ENCODE assay signal across 24 mouse cellular contexts in genomic region chr17:75461771-75462170, GRCm38 (mm10). TPM values are rescaled to one million over a fixed set of nuclear protein-coding genes. Genes with fewer than 3 reads are reported as not detected.
A peak's percentile ranks its signal among the peaks of the same experiment; 100 is the strongest.
DNase-seq lines count a peak whose midpoint lies in the region; ATAC-seq and TF ChIP-seq lines count a peak whose summit lies in the region.
"Had no signal": no experiment of that assay in that cellular context is flagged by ENCODE, and none has a peak within 500 bp of the region (broad histone marks: within the 10 kb centered on the region; RNA-seq: fewer than 3 reads in every experiment).

No protein-coding gene starts in this region.

- H3K79me2 ChIP-seq in myocyte (ENCODE audit: control insufficient read depth, insufficient read depth), result no peaks in the 10 kb centered on the region

- H3K27me3 ChIP-seq in kidney, embryonic 14.5 days (ENCODE audit: control insufficient read depth, insufficient read depth, low read length), result no peaks in the 10 kb centered on the region
- no peaks in the 10 kb centered on the region for H3K27me3 ChIP-seq in lung, postnatal 0 days (replicated peaks; ENCODE audit: insufficient read depth, low read length)
- no peaks in the 10 kb centered on the region for H3K27me3 ChIP-seq in myocyte (ENCODE audit: control insufficient read depth, insufficient read depth, insufficient read length)
- H3K27me3 ChIP-seq: heart, embryonic 12.5 days had no signal

- WGBS in kidney, embryonic 14.5 days, result 95% methylated on average over 1 of the region's 1 CpGs
- 89% methylated on average over 1 of the region's 1 CpGs for whole genome bisulfite sequencing in lung, postnatal 0 days

- 0 out of 2 replicates have a peak, but pooled peaks have one; percentile 47 for ATAC-seq in kidney, embryonic 14.5 days (ENCODE audit: low FRiP score, low TSS enrichment)
- ATAC-seq in lung, postnatal 0 days, result no peak
- ATAC-seq in common myeloid progenitor, adult 5-6 weeks (replicated peaks; ENCODE audit: low read depth, poor library complexity, severe bottlenecking), result peak; percentile 76
- ATAC-seq: activated CD4-positive, CD25-positive, alpha-beta regulatory T cell, adult 4 months; forebrain, embryonic 16.5 days had no signal

- H3ac ChIP-seq in myocyte (ENCODE audit: control insufficient read depth, insufficient read length), result no peak overlapping the region

- H3K27ac ChIP-seq in kidney, embryonic 14.5 days (ENCODE audit: low read depth, low read length), result no peak overlapping the region
- no peak overlapping the region for H3K27ac ChIP-seq in lung, postnatal 0 days (ENCODE audit: low read length)
- H3K27ac ChIP-seq: forebrain, embryonic 10.5 days; hindbrain, embryonic 13.5 days; layer of hippocampus, adult 2 months; limb, embryonic 10.5 days; midbrain, embryonic 10.5 days; stomach, postnatal 0 days had no signal

- no peak overlapping the region for H3K4me3 ChIP-seq in kidney, embryonic 14.5 days (ENCODE audit: low read length)
- no peak overlapping the region for H3K4me3 ChIP-seq in lung, postnatal 0 days (ENCODE audit: low read depth, low read length)
- no peak overlapping the region for H3K4me3 ChIP-seq in myocyte
- H3K4me3 ChIP-seq: forebrain, embryonic 10.5 days; heart, embryonic 12.5 days; hindbrain, embryonic 13.5 days; layer of hippocampus, adult 2 months; limb, embryonic 10.5 days; midbrain, embryonic 10.5 days had no signal

- TF ChIP-seq POLR2A in myocyte (IDR thresholded peaks at IDR 0.05; ENCODE audit: insufficient read length, low read depth), result no peak

- TF ChIP-seq CTCF in lung, postnatal 0 days (IDR thresholded peaks at IDR 0.05), result no peak

- DNase-seq in kidney, postnatal 36 days, result no peak
- DNase-seq in lung, postnatal 0 days (ENCODE audit: low spot score), result peak; percentile 33
- DNase-seq in lung, adult 18-20 months, result no peak
- DNase-seq in thymus, postnatal 25 days, result no peak
- DNase-seq: adrenal gland, adult 8-10 months; cerebellum, adult 8-10 months; heart, postnatal 10 days; kidney, adult 2 months; kidney, postnatal 10 days; lung, embryonic 14.5 days; lung, postnatal 36 days; thymus, adult 2 months had no signal

- no peak overlapping the region for H3K9ac ChIP-seq in kidney, embryonic 14.5 days (ENCODE audit: low read depth, low read length)
- no peak overlapping the region for H3K9ac ChIP-seq in lung, postnatal 0 days (replicated peaks; ENCODE audit: low read depth)
- H3K9ac ChIP-seq: heart, embryonic 12.5 days; hindbrain, embryonic 13.5 days; lung, embryonic 14.5 days had no signal

- no peaks in the 10 kb centered on the region for H3K36me3 ChIP-seq in kidney, embryonic 14.5 days (ENCODE audit: control insufficient read depth, insufficient read depth, low read length)
- no peaks in the 10 kb centered on the region for H3K36me3 ChIP-seq in lung, postnatal 0 days (ENCODE audit: insufficient read depth, low read length)
- H3K36me3 ChIP-seq in myocyte (ENCODE audit: control insufficient read depth, insufficient read depth), result no peaks in the 10 kb centered on the region
- H3K36me3 ChIP-seq: forebrain, embryonic 10.5 days; hindbrain, embryonic 13.5 days; limb, embryonic 10.5 days; midbrain, embryonic 10.5 days had no signal

- H3K4me2 ChIP-seq in kidney, embryonic 14.5 days (replicated peaks; ENCODE audit: low read depth, low read length), result no peak overlapping the region
- no peak overlapping the region for H3K4me2 ChIP-seq in lung, postnatal 0 days (replicated peaks; ENCODE audit: low read depth, low read length)
- H3K4me2 ChIP-seq in myocyte (ENCODE audit: low read depth), result no peak overlapping the region
- H3K4me2 ChIP-seq: heart, embryonic 12.5 days; hindbrain, embryonic 13.5 days; lung, embryonic 14.5 days had no signal

- H3K9me3 ChIP-seq in kidney, embryonic 14.5 days (ENCODE audit: control insufficient read depth, low read length), result 0 out of 2 replicates have a peak, but pooled peaks cover 4% of the 10 kb centered on the region
- H3K9me3 ChIP-seq in lung, postnatal 0 days (ENCODE audit: low read length), result no peaks in the 10 kb centered on the region
- H3K9me3 ChIP-seq: forebrain, embryonic 10.5 days; hindbrain, embryonic 13.5 days; limb, embryonic 10.5 days; midbrain, embryonic 10.5 days had no signal

- no peak for TF ChIP-seq EP300 in lung, postnatal 0 days (IDR thresholded peaks at IDR 0.05)

- peaks cover 9% of the 10 kb centered on the region for H3K4me1 ChIP-seq in kidney, embryonic 14.5 days (ENCODE audit: control insufficient read depth, insufficient read depth, low read length)
- peaks cover 11% of the 10 kb centered on the region; the same call in 1 of the 2 replicates for H3K4me1 ChIP-seq in lung, postnatal 0 days (ENCODE audit: insufficient read depth, low read depth, low read length)

TF ChIP-seq in myocyte, 11 proteins besides CTCF, POLR2A, EP300 and RAD21:
- TF ChIP-seq CEBPB (IDR thresholded peaks at IDR 0.05; ENCODE audit: insufficient read depth, poor library complexity, severe bottlenecking), result peak; percentile 36; the same call in 1 of the 2 replicates
- no peak for TF ChIP-seq SRF (IDR thresholded peaks at IDR 0.05; ENCODE audit: control insufficient read depth, insufficient read length, low read depth)

RNA-seq across cellular contexts. Expression of gene Rasgrp3, which starts 26.1 kb away (rescaled TPM):
- polyA plus RNA-seq in kidney, embryonic 14.5 days (2014; fragmentation: Nextera tagmentation; extraction: Ambion mirVana), result 20.3 and 28.8 TPM in 2 replicates
- 32.1 and 36.3 TPM in 2 replicates for polyA plus RNA-seq in lung, postnatal 0 days (2015; fragmentation: Nextera tagmentation; extraction: Ambion mirVana)
- total RNA-seq in common myeloid progenitor, adult 5-6 weeks (2017), result 0.34 TPM in 1 of 2 replicates, not detected in the other
- 0.46 TPM for polyA plus RNA-seq in myocyte (2012; fragmentation: generic; extraction: Trizol)

Comparison
In these comparisons a context has a peak if more than half of its experiments do, and no peak if none do; other contexts are left out.
1. RNA of gene Rasgrp3, which starts 26.1 kb away (polyA plus RNA-seq): 32.1 to 36.3 TPM in lung, postnatal 0 days and 20.3 to 28.8 TPM in kidney, embryonic 14.5 days; 0.46 TPM in myocyte (single experiment); every median in the first group is over 10 times any median in the second.